Mouse (Mus musculus): Measurements from ENCODE around the gene Tk1.

GRCm38 (mm10) chr11:117863174-117863856, 37.4 kb upstream of the Tk1 start:
- TF ChIP-seq CTCF (IDR thresholded peaks at IDR 0.05; ENCODE audit: low read depth) (no peak), EP300 (IDR thresholded peaks at IDR 0.05; ENCODE audit: low read depth) (no peak)
